Mouse (Mus musculus): ENCODE measurements at regions not wholly inside any gene's neighbourhood (a gene's known extent, or its start where the extent isn't known, plus 50 kb on each side); places are given as distances from the start of the nearest gene placed in this dataset.

GRCm38 (mm10) chrX:161566435-161566834 lies 150.4 kb upstream of the Rai2 start:
- TF ChIP-seq MAX (IDR thresholded peaks at IDR 0.05; ENCODE audit: low read length) (no peak), CTCF (conservative IDR thresholded peaks at IDR 0.05 in 1 of 2, IDR thresholded peaks at IDR 0.05 in 1 of 2; ENCODE audit: low read depth in 2 of 2, low read length in 2 of 2) (no peak), USF1 (IDR thresholded peaks at IDR 0.05; ENCODE audit: low read depth, low read length) (no peak), POLR2AphosphoS2 (IDR thresholded peaks at IDR 0.05; ENCODE audit: low read depth, low read length) (no peak), ZC3H11A (IDR thresholded peaks at IDR 0.05; ENCODE audit: low read depth, low read length) (no peak), CHD2 (IDR thresholded peaks at IDR 0.05; ENCODE audit: low read length) (no peak), MYC (IDR thresholded peaks at IDR 0.05; ENCODE audit: low read depth, low read length) (no peak), USF2 (conservative IDR thresholded peaks at IDR 0.05; ENCODE audit: low read depth, low read length) (no peak), POLR2A (IDR thresholded peaks at IDR 0.05; ENCODE audit: low read depth, low read length) (no peak), TBP (conservative IDR thresholded peaks at IDR 0.05; ENCODE audit: low read depth, low read length) (no peak)
